Mouse (Mus musculus): ENCODE data around the gene Rab30.

DNA sequence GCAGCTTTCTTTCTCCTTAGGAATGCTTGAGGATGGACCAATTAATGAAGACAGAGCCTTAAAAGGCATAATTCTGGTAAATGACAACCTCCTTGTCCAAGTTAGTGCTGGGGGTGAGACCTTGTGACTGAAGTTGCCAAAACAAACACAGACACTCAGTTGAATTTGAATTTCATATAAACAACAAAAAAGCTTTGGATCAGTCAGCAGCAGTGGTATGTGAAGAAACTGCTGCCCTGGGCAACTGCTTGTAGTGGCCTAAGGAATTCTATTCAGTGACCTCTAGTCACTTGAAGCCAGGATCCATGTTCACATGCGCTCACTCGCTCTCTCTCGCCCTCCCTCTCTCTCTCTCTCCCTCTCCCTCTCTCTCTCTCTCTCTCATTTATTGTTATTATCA is 45.0 kb upstream of the Rab30 start:
- TF ChIP-seq CTCF (IDR thresholded peaks at IDR 0.05; ENCODE audit: insufficient read depth, low read length) (no peak), POLR2A (IDR thresholded peaks at IDR 0.05; ENCODE audit: borderline replicate concordance, extremely low read depth, low read depth, low read length) (no peak)
